Mouse (Mus musculus) MEL (cell line): Measurements from ENCODE around the gene Olfr745.

ENCODE experiments used
- MAZ ChIP-seq: IDR thresholded peaks from 2 replicates; pipeline ENCODE4 v1.6.1; 2012; ENCODE audit warnings: low read depth, mild to moderate bottlenecking, inconsistent platforms, low read length, improper control_type of control experiment
- MXI1 ChIP-seq: IDR thresholded peaks from 2 replicates; pipeline ENCODE4 v1.6.1; 2011; ENCODE audit warnings: mild to moderate bottlenecking, low read depth, low read length, improper control_type of control experiment
- TBP ChIP-seq: IDR thresholded peaks from 2 replicates; pipeline ENCODE4 v1.8.0; 2011; ENCODE audit warnings: low read depth, low read length, improper control_type of control experiment
- ZKSCAN1 ChIP-seq: IDR thresholded peaks from 2 replicates; pipeline ENCODE4 v1.6.1; 2012; ENCODE audit warnings: low read depth, mild to moderate bottlenecking, inconsistent platforms, low read length, improper control_type of control experiment, moderate library complexity

GRCm38 (mm10) chr14:50639088-50639487 is at the start of gene Olfr745:
- TF ChIP-seq MXI1, result no peak
- no peak for TF ChIP-seq TBP
- TF ChIP-seq MAZ, result no peak
- TF ChIP-seq ZKSCAN1, result no peak
